Mouse (Mus musculus): ENCODE results near the gene Vmn2r80. TPM values are rescaled to one million over a fixed set of nuclear protein-coding genes. Genes with fewer than 3 reads are reported as not detected.
"Not testable (repeated sequence)": the region's sequence is repeated elsewhere in the genome, so short reads cannot be mapped to it uniquely, and the experiment has no call there.

Vmn2r80 gene
- total and polyA plus RNA-seq, 2 experiments from 2014 or later: not detected

- no peak overlapping the region for H3K4me2 ChIP-seq (ENCODE audit: low read depth, low read length, poor library complexity, severe bottlenecking)
- ATAC-seq (ENCODE audit: low FRiP score): peak; percentile 72; the same call in 1 of the 2 replicates
- peak; percentile 93 for TF ChIP-seq CTCF (IDR thresholded peaks at IDR 0.05)
- no peaks in the 10 kb centered on the region for H3K27me3 ChIP-seq (ENCODE audit: insufficient read depth, low read length)
- WGBS: 52% methylated on average over 4 of the region's 4 CpGs
- no peak overlapping the region for H3K4me3 ChIP-seq (ENCODE audit: low read depth, low read length)
- no peak overlapping the region for H3K27ac ChIP-seq (ENCODE audit: low read depth, low read length)
- no peaks in the 10 kb centered on the region for H3K4me1 ChIP-seq (ENCODE audit: insufficient read depth, low read length)
- no peaks in the 10 kb centered on the region for H3K36me3 ChIP-seq (ENCODE audit: insufficient read depth, low read length)
- peak; percentile 91 for DNase-seq (ENCODE audit: low spot score)
- H3K9me3 ChIP-seq (ENCODE audit: low read length): no peaks in the 10 kb centered on the region
- H3K9ac ChIP-seq (replicated peaks; ENCODE audit: low read length, poor library complexity, severe bottlenecking): no peak overlapping the region
These were observed 32.3 kb upstream of the Vmn2r80 start for GRCm38 (mm10) chr10:79116125-79116849.

- no peak for DNase-seq (ENCODE audit: low spot score)
- TF ChIP-seq CTCF (IDR thresholded peaks at IDR 0.05): no peak
- Histone ChIP-seq H3K9me3 (ENCODE audit: low read length) (no peaks in the 10 kb centered on the region), H3K9ac (replicated peaks; ENCODE audit: low read length, poor library complexity, severe bottlenecking) (no peak overlapping the region), H3K4me3 (ENCODE audit: low read depth, low read length) (no peak overlapping the region), H3K4me2 (ENCODE audit: low read depth, low read length, poor library complexity, severe bottlenecking) (no peak overlapping the region), H3K27me3 (ENCODE audit: insufficient read depth, low read length) (no peaks in the 10 kb centered on the region), H3K4me1 (ENCODE audit: insufficient read depth, low read length) (no peaks in the 10 kb centered on the region), H3K27ac (ENCODE audit: low read depth, low read length) (no peak overlapping the region), H3K36me3 (ENCODE audit: insufficient read depth, low read length) (no peaks in the 10 kb centered on the region)
- no peak for ATAC-seq (ENCODE audit: low FRiP score)
These were observed 3.0 kb downstream of the Vmn2r80 start for GRCm38 (mm10) chr10:79151602-79152001.

GRCm38 (mm10) chr10:79199973-79200372, 51.4 kb downstream of the Vmn2r80 start:
- ATAC-seq (ENCODE audit: low FRiP score); H3K4me1 ChIP-seq (ENCODE audit: insufficient read depth, low read length); H3K27ac ChIP-seq (ENCODE audit: low read depth, low read length); H3K4me3 ChIP-seq (ENCODE audit: low read depth, low read length); H3K9me3 ChIP-seq (ENCODE audit: low read length); H3K4me2 ChIP-seq (ENCODE audit: low read depth, low read length, poor library complexity, severe bottlenecking); H3K9ac ChIP-seq (replicated peaks; ENCODE audit: low read length, poor library complexity, severe bottlenecking); H3K36me3 ChIP-seq (ENCODE audit: insufficient read depth, low read length); H3K27me3 ChIP-seq (ENCODE audit: insufficient read depth, low read length); DNase-seq (ENCODE audit: low spot score): not testable (repeated sequence)
- 89% methylated on average over 1 of the region's 1 CpGs for WGBS

- Histone ChIP-seq H3K4me3 (ENCODE audit: low read depth, low read length) (no peak overlapping the region), H3K27ac (ENCODE audit: low read depth, low read length) (no peak overlapping the region), H3K27me3 (ENCODE audit: insufficient read depth, low read length) (no peaks in the 10 kb centered on the region), H3K36me3 (ENCODE audit: insufficient read depth, low read length) (no peaks in the 10 kb centered on the region), H3K4me2 (ENCODE audit: low read depth, low read length, poor library complexity, severe bottlenecking) (no peak overlapping the region), H3K9me3 (ENCODE audit: low read length) (no peaks in the 10 kb centered on the region), H3K4me1 (ENCODE audit: insufficient read depth, low read length) (no peaks in the 10 kb centered on the region), H3K9ac (replicated peaks; ENCODE audit: low read length, poor library complexity, severe bottlenecking) (no peak overlapping the region)
- ATAC-seq (ENCODE audit: low FRiP score) (no peak), DNase-seq (ENCODE audit: low spot score) (no peak)
- no peak for TF ChIP-seq CTCF (IDR thresholded peaks at IDR 0.05)
These were observed 71.9 kb downstream of the Vmn2r80 start for GRCm38 (mm10) chr10:79220432-79220831.

GRCm38 (mm10) chr10:79221606-79222005, 73.0 kb downstream of the Vmn2r80 start:
- Histone ChIP-seq H3K4me1 (ENCODE audit: insufficient read depth, low read length) (no peaks in the 10 kb centered on the region), H3K9me3 (ENCODE audit: low read length) (no peaks in the 10 kb centered on the region), H3K9ac (replicated peaks; ENCODE audit: low read length, poor library complexity, severe bottlenecking) (no peak overlapping the region), H3K27me3 (ENCODE audit: insufficient read depth, low read length) (no peaks in the 10 kb centered on the region), H3K4me3 (ENCODE audit: low read depth, low read length) (no peak overlapping the region), H3K36me3 (ENCODE audit: insufficient read depth, low read length) (no peaks in the 10 kb centered on the region), H3K4me2 (ENCODE audit: low read depth, low read length, poor library complexity, severe bottlenecking) (no peak overlapping the region), H3K27ac (ENCODE audit: low read depth, low read length) (no peak overlapping the region)
- TF ChIP-seq CTCF (IDR thresholded peaks at IDR 0.05): no peak
- no peak for ATAC-seq (ENCODE audit: low FRiP score)
- no peak for DNase-seq (ENCODE audit: low spot score)

- DNase-seq (ENCODE audit: low spot score): no peak
- H3K27ac ChIP-seq (ENCODE audit: low read depth, low read length): no peak overlapping the region
- no peak overlapping the region for H3K9ac ChIP-seq (replicated peaks; ENCODE audit: low read length, poor library complexity, severe bottlenecking)
- no peaks in the 10 kb centered on the region for H3K27me3 ChIP-seq (ENCODE audit: insufficient read depth, low read length)
- no peaks in the 10 kb centered on the region for H3K4me1 ChIP-seq (ENCODE audit: insufficient read depth, low read length)
- no peaks in the 10 kb centered on the region for H3K36me3 ChIP-seq (ENCODE audit: insufficient read depth, low read length)
- WGBS: 46% methylated on average over 7 of the region's 7 CpGs
- H3K4me2 ChIP-seq (ENCODE audit: low read depth, low read length, poor library complexity, severe bottlenecking): no peak overlapping the region
- ATAC-seq (ENCODE audit: low FRiP score): no peak
- no peak for TF ChIP-seq CTCF (IDR thresholded peaks at IDR 0.05)
- H3K9me3 ChIP-seq (ENCODE audit: low read length): no peaks in the 10 kb centered on the region
- no peak overlapping the region for H3K4me3 ChIP-seq (ENCODE audit: low read depth, low read length)
These were observed 73.6 kb downstream of the Vmn2r80 start for GRCm38 (mm10) chr10:79222214-79222613.

Other genes with a start within 250 kb of the Vmn2r80 start
- gene Olfr1354, start 235.6 kb upstream of the Vmn2r80 start, total RNA-seq (2014; rRNA removed): not detected in 2 replicates
- not detected in 2 replicates for gene Olfr1354, start 235.6 kb upstream of the Vmn2r80 start, polyA plus RNA-seq (2015; fragmentation: Nextera tagmentation; extraction: Ambion mirVana)
- gene Olfr8, start 198.1 kb upstream of the Vmn2r80 start, total RNA-seq (2014; rRNA removed): not detected in 2 replicates
- gene Olfr8, start 198.1 kb upstream of the Vmn2r80 start, polyA plus RNA-seq (2015; fragmentation: Nextera tagmentation; extraction: Ambion mirVana): not detected in 2 replicates
- not detected in 2 replicates for gene Olfr1353, start 185.5 kb upstream of the Vmn2r80 start, total RNA-seq (2014; rRNA removed)
- gene Olfr1353, start 185.5 kb upstream of the Vmn2r80 start, polyA plus RNA-seq (2015; fragmentation: Nextera tagmentation; extraction: Ambion mirVana): not detected in 2 replicates
- gene Olfr1352, start 167.7 kb upstream of the Vmn2r80 start, total RNA-seq (2014; rRNA removed): not detected in 2 replicates
- gene Olfr1352, start 167.7 kb upstream of the Vmn2r80 start, polyA plus RNA-seq (2015; fragmentation: Nextera tagmentation; extraction: Ambion mirVana): 0.10 TPM in 1 of 2 replicates, not detected in the other
- not detected in 2 replicates for gene Olfr1351, start 136.3 kb upstream of the Vmn2r80 start, total RNA-seq (2014; rRNA removed)
- not detected in 2 replicates for gene Olfr1351, start 136.3 kb upstream of the Vmn2r80 start, polyA plus RNA-seq (2015; fragmentation: Nextera tagmentation; extraction: Ambion mirVana)
- not detected in 2 replicates for gene Olfr57, start 120.0 kb upstream of the Vmn2r80 start, total RNA-seq (2014; rRNA removed)
- gene Olfr57, start 120.0 kb upstream of the Vmn2r80 start, polyA plus RNA-seq (2015; fragmentation: Nextera tagmentation; extraction: Ambion mirVana): 0.33 and 0.72 TPM in 2 replicates
- 22.9 and 35.1 TPM in 2 replicates for gene 2610008E11Rik, start 51.2 kb upstream of the Vmn2r80 start, total RNA-seq (2014; rRNA removed)
- gene 2610008E11Rik, start 51.2 kb upstream of the Vmn2r80 start, polyA plus RNA-seq (2015; fragmentation: Nextera tagmentation; extraction: Ambion mirVana): 24.4 and 26.1 TPM in 2 replicates
- gene Vmn2r81, start 98.9 kb downstream of the Vmn2r80 start, total RNA-seq (2014; rRNA removed): not detected in 2 replicates
- not detected in 2 replicates for gene Vmn2r81, start 98.9 kb downstream of the Vmn2r80 start, polyA plus RNA-seq (2015; fragmentation: Nextera tagmentation; extraction: Ambion mirVana)
- not detected in 2 replicates for gene Vmn2r82, start 207.8 kb downstream of the Vmn2r80 start, total RNA-seq (2014; rRNA removed)
- gene Vmn2r82, start 207.8 kb downstream of the Vmn2r80 start, polyA plus RNA-seq (2015; fragmentation: Nextera tagmentation; extraction: Ambion mirVana): not detected in 2 replicates